Mouse (Mus musculus) cerebellum, adult 2 months (tissue): ENCODE data around the gene Glipr1.

ENCODE experiments used
- CTCF ChIP-seq: fragments of 200-500 bp; IDR thresholded peaks from 2 replicates; pipeline ENCODE4 v1.5.1; 2011; ENCODE audit warnings: low read depth, mild to moderate bottlenecking, control low read depth, low read length, moderate library complexity, borderline replicate concordance; ENCODE audit not compliant: insufficient read depth
- POLR2A ChIP-seq: fragments of 200-500 bp; IDR thresholded peaks from 2 replicates; pipeline ENCODE4 v1.6.1; 2011; ENCODE audit warnings: low read length, control low read depth, borderline replicate concordance; ENCODE audit not compliant: insufficient read depth

DNA sequence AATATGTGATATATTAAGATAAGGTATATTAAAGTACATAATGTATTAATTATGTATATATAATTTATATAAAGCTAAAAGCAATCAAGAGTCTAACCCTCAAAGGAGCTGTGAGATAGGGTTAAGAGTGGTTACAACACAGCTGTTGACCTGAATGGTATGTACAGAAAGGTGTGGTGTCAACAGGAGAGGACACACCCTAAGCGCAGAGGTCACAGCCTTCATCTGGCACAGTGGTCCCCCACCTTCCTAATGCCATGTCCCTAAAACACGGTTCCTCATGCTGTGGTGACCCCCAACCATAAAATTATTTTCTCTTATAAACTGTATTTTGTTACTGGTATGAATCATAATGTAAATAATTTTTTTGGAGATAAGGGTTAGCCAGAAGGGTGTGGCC lies 1.1 kb downstream of the Glipr1 start:
- TF ChIP-seq CTCF = no peak
- TF ChIP-seq POLR2A = no peak
